In the genomic region with DNA sequence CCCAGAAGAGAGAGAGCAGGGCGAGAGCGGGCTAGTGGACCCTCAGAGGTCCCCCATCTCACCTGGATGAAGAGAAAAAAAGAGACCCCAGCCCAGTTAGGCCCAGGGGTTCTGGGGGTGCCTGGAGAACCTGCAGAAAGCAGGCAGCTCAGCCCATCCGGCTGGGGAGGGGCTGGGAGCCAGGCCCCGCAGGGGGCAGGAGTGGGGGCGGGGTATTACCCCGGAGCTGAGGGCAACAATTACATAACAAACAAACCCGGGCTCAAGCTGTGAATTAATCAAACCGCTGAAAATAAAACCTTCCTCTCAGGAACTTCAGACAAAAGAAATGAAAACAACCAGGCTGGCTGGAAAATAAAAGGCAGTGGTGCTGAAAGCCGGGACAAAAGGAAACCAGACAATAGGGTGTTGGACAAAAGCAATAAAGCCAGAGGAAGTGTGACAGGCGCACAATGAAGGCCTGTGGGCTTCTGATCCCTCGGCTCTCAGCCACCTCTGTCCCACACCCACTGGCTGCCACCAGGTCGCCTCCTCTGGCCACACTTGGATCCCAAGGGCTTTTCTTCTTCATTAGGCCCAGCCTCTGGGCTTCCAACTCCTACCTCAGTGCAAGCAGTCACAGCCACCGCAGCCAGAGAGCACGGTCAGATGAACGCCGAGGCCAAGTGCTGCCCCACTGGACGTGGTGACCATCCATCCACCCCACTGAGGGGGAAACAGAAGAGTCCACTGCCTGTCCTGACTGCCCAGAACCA, we compare ENCODE assay signal across 8 mouse cellular contexts. TPM values are rescaled to one million over a fixed set of nuclear protein-coding genes. Genes with fewer than 3 reads are reported as not detected.
DNase-seq lines count a peak whose midpoint lies in the region; ATAC-seq and TF ChIP-seq lines count a peak whose summit lies in the region.

No protein-coding gene starts in this region.

- WGBS in heart, adult 2 months = 30% methylated on average over 17 of the region's 17 CpGs
- WGBS in midbrain, embryonic 13.5 days = 1% methylated on average over 17 of the region's 17 CpGs

- intact Hi-C loops in left cerebral cortex, adult 2 months (cut with DNase I) = loop anchor here (1.0 kb wide), 1 partner anchor 51 kb away; no protein-coding TSS in a partner anchor
- intact Hi-C loops in heart, adult 2 months (cut with DNase I) = loop anchor here (5.0 kb wide), 1 partner anchor 95 kb away; no protein-coding TSS in a partner anchor

- H3K9me3 ChIP-seq in midbrain, embryonic 13.5 days = no peaks in the 10 kb centered on the region

- H3K9ac ChIP-seq in heart, adult 2 months (ENCODE audit: low read depth, low read length) = peak overlapping the region; percentile 5; the same call in 1 of the 2 replicates
- peak overlapping the region; percentile 61 for H3K9ac ChIP-seq in midbrain, embryonic 13.5 days (replicated peaks)

- H3K27ac ChIP-seq in left cerebral cortex, adult 2 months = peak overlapping the region; percentile 44; the same call in 1 of the 2 replicates
- H3K27ac ChIP-seq in heart, adult 2 months = peak overlapping the region; percentile 75
- H3K27ac ChIP-seq in midbrain, embryonic 13.5 days = peak overlapping the region; percentile 94

- TF ChIP-seq CTCF in left cerebral cortex, adult 2 months (IDR thresholded peaks at IDR 0.05) = peak; percentile 2
- TF ChIP-seq CTCF in heart, adult 2 months (IDR thresholded peaks at IDR 0.05) = peak; percentile 27; the same call in 1 of the 2 replicates

- ATAC-seq in midbrain, embryonic 13.5 days = peak; percentile 83
- no peak for ATAC-seq in granulocyte monocyte progenitor cell, adult 5-6 weeks (replicated peaks; ENCODE audit: poor library complexity, severe bottlenecking)

- no peaks in the 10 kb centered on the region for H3K27me3 ChIP-seq in heart, adult 2 months (ENCODE audit: control insufficient read depth, insufficient read depth, low read length)
- no peaks in the 10 kb centered on the region for H3K27me3 ChIP-seq in midbrain, embryonic 13.5 days

- H3K36me3 ChIP-seq in heart, adult 2 months (ENCODE audit: control insufficient read depth, insufficient read depth, low read length) = no peaks in the 10 kb centered on the region
- peaks cover 4% of the 10 kb centered on the region for H3K36me3 ChIP-seq in midbrain, embryonic 13.5 days

- 0 out of 2 replicates have a peak, but pooled peaks have one; percentile 6 for TF ChIP-seq EP300 in heart, adult 2 months (IDR thresholded peaks at IDR 0.05; ENCODE audit: insufficient read depth, low read depth, low read length)

- H3K4me2 ChIP-seq in midbrain, embryonic 13.5 days (replicated peaks) = peak overlapping the region; percentile 38

- peaks cover 28% of the 10 kb centered on the region for H3K4me1 ChIP-seq in heart, adult 2 months (ENCODE audit: control insufficient read depth, insufficient read depth, low read length)
- peaks cover 40% of the 10 kb centered on the region for H3K4me1 ChIP-seq in midbrain, embryonic 13.5 days (replicated peaks)

- DNase-seq in left cerebral cortex, adult 2 months (ENCODE audit: extremely low spot score in 1 of 2, low spot score in 2 of 2) = peak in 1 of 2 experiments; percentile 23
- no peak for DNase-seq in left cerebral cortex, adult 11 months (ENCODE audit: low spot score)
- peak in 1 of 2 experiments; percentile 71 for DNase-seq in heart, adult 2 months
- peak; percentile 70 for DNase-seq in kidney, adult 9 months
- DNase-seq in thymus, postnatal 14 days = no peak
- DNase-seq in cerebellum, adult 11-12 months = no peak

- H3K79me2 ChIP-seq in heart, adult 2 months (replicated peaks; ENCODE audit: control insufficient read depth, insufficient read depth, low read length) = no peaks in the 10 kb centered on the region; the same call in 1 of the 2 replicates

- no peak overlapping the region for H3K4me3 ChIP-seq in left cerebral cortex, adult 2 months
- no peak overlapping the region for H3K4me3 ChIP-seq in heart, adult 2 months
- peak overlapping the region; percentile 11; the same call in 1 of the 2 replicates for H3K4me3 ChIP-seq in midbrain, embryonic 13.5 days (replicated peaks)

- peak; percentile 39; the same call in 1 of the 2 replicates for TF ChIP-seq POLR2A in heart, adult 2 months (IDR thresholded peaks at IDR 0.05; ENCODE audit: insufficient read depth, low read depth, low read length)

RNA-seq across cellular contexts. Expression of a gene that starts 26.5 kb away (rescaled TPM):
- 1 to 10 TPM; 8.9 to 9.3 TPM for total RNA-seq in left cerebral cortex, adult 2 months (2021)
- total RNA-seq in heart, adult 2 months (2021) = 10 to 100 TPM; 15.3 to 16.2 TPM
- 24.7 and 28.5 TPM in 2 replicates for polyA plus RNA-seq in heart, adult 2 months (2012; rRNA removed)
- polyA plus RNA-seq in midbrain, embryonic 13.5 days (2015; fragmentation: Nextera tagmentation; extraction: Ambion mirVana) = 12.5 and 13.9 TPM in 2 replicates
- total RNA-seq in granulocyte monocyte progenitor cell, adult 5-6 weeks (2014; fragmentation: Nextera tagmentation) = 2.9 and 4.2 TPM in 2 replicates
- 1.7 and 4.8 TPM in 2 replicates for total RNA-seq in granulocyte monocyte progenitor cell, adult 5-6 weeks (2017)

RNA-seq across cellular contexts. Expression of a gene that starts 34.3 kb away (rescaled TPM):
- total RNA-seq in left cerebral cortex, adult 2 months (2021) = 10 to 100 TPM; 12.4 to 14.6 TPM
- under 1 TPM; 0.29 to 0.93 TPM for total RNA-seq in heart, adult 2 months (2021)
- polyA plus RNA-seq in heart, adult 2 months (2012; rRNA removed) = 0.70 and 0.84 TPM in 2 replicates
- polyA plus RNA-seq in midbrain, embryonic 13.5 days (2015; fragmentation: Nextera tagmentation; extraction: Ambion mirVana) = 7.3 and 7.6 TPM in 2 replicates
- not detected in 2 replicates for total RNA-seq in granulocyte monocyte progenitor cell, adult 5-6 weeks (2014; fragmentation: Nextera tagmentation)
- not detected in 2 replicates for total RNA-seq in granulocyte monocyte progenitor cell, adult 5-6 weeks (2017)

RNA-seq across cellular contexts. Expression of a gene that starts 47.4 kb away (rescaled TPM):
- total RNA-seq in left cerebral cortex, adult 2 months (2021) = not detected
- under 1 TPM in 1 of 2 experiments, not detected in 1; 0.14 TPM for total RNA-seq in heart, adult 2 months (2021)
- 0.23 and 0.41 TPM in 2 replicates for polyA plus RNA-seq in heart, adult 2 months (2012; rRNA removed)
- not detected in 2 replicates for polyA plus RNA-seq in midbrain, embryonic 13.5 days (2015; fragmentation: Nextera tagmentation; extraction: Ambion mirVana)
- total RNA-seq in granulocyte monocyte progenitor cell, adult 5-6 weeks (2014; fragmentation: Nextera tagmentation) = not detected in 2 replicates
- total RNA-seq in granulocyte monocyte progenitor cell, adult 5-6 weeks (2017) = not detected in 2 replicates

Comparison
In these comparisons a context has a peak if more than half of its experiments do, and no peak if none do; other contexts are left out.
1. H3K27ac ChIP-seq: peak in every context shown above with its lines; median percentile 94 in midbrain, embryonic 13.5 days; 75 in heart, adult 2 months; 44 in left cerebral cortex, adult 2 months.
2. RNA of a gene that starts 34.3 kb away (total RNA-seq): 12.4 to 14.6 TPM in left cerebral cortex, adult 2 months; 0.29 to 0.93 TPM in heart, adult 2 months and not detected in granulocyte monocyte progenitor cell, adult 5-6 weeks; every median in the first group is over 4 times any median in the second.